Mouse (Mus musculus): ENCODE measurements around the gene Gm43517. TPM values are rescaled to one million over a fixed set of nuclear protein-coding genes. Genes with fewer than 3 reads are reported as not detected.

The Gm43517 gene
- polyA plus RNA-seq, 2 experiments = 0.04 TPM; not detected in 1

DNA sequence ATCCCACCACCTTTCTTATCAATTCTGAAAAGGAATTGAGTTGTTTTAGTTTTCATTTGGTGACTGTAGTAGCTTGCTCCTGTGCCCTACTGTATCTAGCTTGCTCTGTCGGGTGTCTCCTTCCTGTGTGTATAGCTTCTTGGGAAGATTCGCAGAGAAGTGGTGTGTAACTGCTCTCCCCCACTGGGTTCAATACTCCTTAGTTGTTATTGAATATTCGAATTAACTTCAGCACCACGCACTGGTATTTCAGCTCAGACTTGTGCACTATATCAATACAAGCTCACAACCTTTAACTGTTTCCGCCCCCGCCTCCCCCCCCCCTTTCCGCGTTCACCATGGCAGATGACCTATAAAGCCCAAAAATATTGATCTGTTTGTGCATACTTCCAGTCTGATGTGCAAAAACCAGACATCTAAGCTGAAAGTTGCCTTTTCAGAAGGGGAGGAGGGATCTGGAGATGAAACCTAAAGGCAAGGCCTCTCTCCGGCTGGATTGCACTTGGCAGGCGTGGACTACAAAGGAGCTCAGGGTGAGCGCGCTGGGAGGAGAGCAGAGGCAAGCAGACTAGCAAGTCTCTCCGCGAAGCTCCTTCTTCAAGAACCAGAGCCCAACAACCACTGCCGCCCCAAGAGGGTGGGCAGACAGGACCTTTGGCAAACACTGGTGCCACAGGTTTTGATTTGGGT, 7.5 kb upstream of the Gm43517 start:
- Histone ChIP-seq H3K27ac (replicated peaks; ENCODE audit: low read depth, low read length) (no peak overlapping the region), H3K4me3 (replicated peaks; ENCODE audit: low read length) (no peak overlapping the region), H3K27me3 (ENCODE audit: control insufficient read depth, insufficient read depth, low read length) (peaks cover 98% of the 10 kb centered on the region), H3K9ac (ENCODE audit: low read depth, low read length, severe bottlenecking) (no peak overlapping the region), H3K4me2 (replicated peaks; ENCODE audit: low read depth, low read length, severe bottlenecking) (no peak overlapping the region), H3K36me3 (ENCODE audit: control insufficient read depth, insufficient read depth, low read length) (no peaks in the 10 kb centered on the region), H3K4me1 (ENCODE audit: control insufficient read depth, insufficient read depth, low read length) (no peaks in the 10 kb centered on the region), H3K9me3 (ENCODE audit: control insufficient read depth, low read length) (no peaks in the 10 kb centered on the region)
- DNase-seq (ENCODE audit: low spot score) (no peak), ATAC-seq (ENCODE audit: low FRiP score, low read depth) (no peak)
- WGBS = 0% methylated on average over 15 of the region's 15 CpGs
- no peak for TF ChIP-seq POLR2A (IDR thresholded peaks at IDR 0.05; ENCODE audit: borderline replicate concordance, extremely low read depth, insufficient read depth, insufficient read length)

GRCm38 (mm10) chr12:49378920-49379319, 6.1 kb upstream of the Gm43517 start:
- Histone ChIP-seq H3K27ac (replicated peaks; ENCODE audit: low read depth, low read length) (no peak overlapping the region), H3K9me3 (ENCODE audit: control insufficient read depth, low read length) (no peaks in the 10 kb centered on the region), H3K27me3 (ENCODE audit: control insufficient read depth, insufficient read depth, low read length) (peaks cover 98% of the 10 kb centered on the region), H3K4me1 (ENCODE audit: control insufficient read depth, insufficient read depth, low read length) (0 out of 2 replicates have a peak, but pooled peaks cover 3% of the 10 kb centered on the region), H3K36me3 (ENCODE audit: control insufficient read depth, insufficient read depth, low read length) (no peaks in the 10 kb centered on the region), H3K4me2 (replicated peaks; ENCODE audit: low read depth, low read length, severe bottlenecking) (no peak overlapping the region), H3K4me3 (replicated peaks; ENCODE audit: low read length) (no peak overlapping the region), H3K9ac (ENCODE audit: low read depth, low read length, severe bottlenecking) (no peak overlapping the region)
- no peak for TF ChIP-seq POLR2A (IDR thresholded peaks at IDR 0.05; ENCODE audit: borderline replicate concordance, extremely low read depth, insufficient read depth, insufficient read length)
- ATAC-seq (ENCODE audit: low FRiP score, low read depth) (no peak), DNase-seq (ENCODE audit: low spot score) (no peak)
- WGBS = 6% methylated on average over 1 of the region's 1 CpGs

DNA sequence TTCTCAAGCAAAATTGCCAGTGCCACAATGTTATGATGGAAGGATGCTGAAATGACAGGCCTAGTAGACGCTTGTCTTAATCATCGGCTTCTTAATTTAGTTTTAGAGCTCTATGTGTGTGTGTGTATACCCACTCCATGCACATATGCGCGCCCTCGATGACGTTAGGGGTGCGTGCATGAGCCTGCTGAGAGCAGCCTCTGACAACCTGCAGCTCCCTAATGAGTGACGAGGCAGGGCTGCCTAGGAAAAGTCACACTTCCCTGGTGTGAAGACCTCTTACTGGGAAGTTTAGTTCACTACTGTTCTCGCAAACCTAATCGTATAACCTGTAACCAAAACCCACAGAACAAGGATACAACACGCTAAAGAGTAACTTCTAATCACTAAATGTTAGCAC, 5.5 kb upstream of the Gm43517 start:
- Histone ChIP-seq H3K9me3 (ENCODE audit: control insufficient read depth, low read length) (no peaks in the 10 kb centered on the region), H3K9ac (ENCODE audit: low read depth, low read length, severe bottlenecking) (no peak overlapping the region), H3K27ac (replicated peaks; ENCODE audit: low read depth, low read length) (no peak overlapping the region), H3K4me2 (replicated peaks; ENCODE audit: low read depth, low read length, severe bottlenecking) (no peak overlapping the region), H3K27me3 (ENCODE audit: control insufficient read depth, insufficient read depth, low read length) (peaks cover 98% of the 10 kb centered on the region), H3K4me1 (ENCODE audit: control insufficient read depth, insufficient read depth, low read length) (0 out of 2 replicates have a peak, but pooled peaks cover 3% of the 10 kb centered on the region), H3K36me3 (ENCODE audit: control insufficient read depth, insufficient read depth, low read length) (no peaks in the 10 kb centered on the region), H3K4me3 (replicated peaks; ENCODE audit: low read length) (no peak overlapping the region)
- WGBS = 5% methylated on average over 11 of the region's 11 CpGs
- no peak for DNase-seq (ENCODE audit: low spot score)
- TF ChIP-seq POLR2A (IDR thresholded peaks at IDR 0.05; ENCODE audit: borderline replicate concordance, extremely low read depth, insufficient read depth, insufficient read length) = no peak
- ATAC-seq (ENCODE audit: low FRiP score, low read depth) = no peak

DNA sequence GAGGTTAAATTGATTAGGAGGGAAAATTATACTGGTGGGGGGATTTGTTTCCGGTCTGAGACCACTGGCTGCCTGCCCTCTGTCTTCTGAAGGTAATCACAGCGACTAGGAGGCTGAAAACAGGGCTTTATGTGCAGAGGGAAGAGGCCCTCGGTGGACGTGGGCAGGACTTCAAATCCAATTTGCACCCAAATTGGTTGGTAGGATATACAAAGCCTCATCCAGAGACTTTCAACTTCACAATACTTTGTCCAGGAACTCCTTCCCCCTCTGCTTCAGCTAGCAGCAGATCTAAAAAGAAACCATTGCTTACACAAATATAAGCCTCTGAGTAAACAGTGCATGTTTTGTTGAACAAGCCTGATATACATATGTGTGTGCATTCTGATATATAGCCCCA, 4.5 kb upstream of the Gm43517 start:
- Histone ChIP-seq H3K4me1 (ENCODE audit: control insufficient read depth, insufficient read depth, low read length) (0 out of 2 replicates have a peak, but pooled peaks cover 3% of the 10 kb centered on the region), H3K27ac (replicated peaks; ENCODE audit: low read depth, low read length) (no peak overlapping the region), H3K4me3 (replicated peaks; ENCODE audit: low read length) (no peak overlapping the region), H3K27me3 (ENCODE audit: control insufficient read depth, insufficient read depth, low read length) (peaks cover 99% of the 10 kb centered on the region), H3K9me3 (ENCODE audit: control insufficient read depth, low read length) (no peaks in the 10 kb centered on the region), H3K4me2 (replicated peaks; ENCODE audit: low read depth, low read length, severe bottlenecking) (no peak overlapping the region), H3K36me3 (ENCODE audit: control insufficient read depth, insufficient read depth, low read length) (no peaks in the 10 kb centered on the region), H3K9ac (ENCODE audit: low read depth, low read length, severe bottlenecking) (no peak overlapping the region)
- no peak for DNase-seq (ENCODE audit: low spot score)
- no peak for TF ChIP-seq POLR2A (IDR thresholded peaks at IDR 0.05; ENCODE audit: borderline replicate concordance, extremely low read depth, insufficient read depth, insufficient read length)
- WGBS = 0% methylated on average over 4 of the region's 4 CpGs
- ATAC-seq (ENCODE audit: low FRiP score, low read depth) = no peak

GRCm38 (mm10) chr12:49381031-49381525, 3.9 kb upstream of the Gm43517 start:
- WGBS = 5% methylated on average over 4 of the region's 4 CpGs

More at GRCm38 (mm10) chr12:49381031-49381525, 3.9 kb upstream of the Gm43517 start:
- no peak for ATAC-seq (ENCODE audit: low FRiP score, low read depth)
- no peak for DNase-seq (ENCODE audit: low spot score)
- H3K9ac ChIP-seq (ENCODE audit: low read depth, low read length, severe bottlenecking) = no peak overlapping the region
- H3K36me3 ChIP-seq (ENCODE audit: control insufficient read depth, insufficient read depth, low read length) = no peaks in the 10 kb centered on the region
- no peak overlapping the region for H3K4me2 ChIP-seq (replicated peaks; ENCODE audit: low read depth, low read length, severe bottlenecking)
- TF ChIP-seq POLR2A (IDR thresholded peaks at IDR 0.05; ENCODE audit: borderline replicate concordance, extremely low read depth, insufficient read depth, insufficient read length) = no peak
- no peak overlapping the region for H3K27ac ChIP-seq (replicated peaks; ENCODE audit: low read depth, low read length)
- no peak overlapping the region for H3K4me3 ChIP-seq (replicated peaks; ENCODE audit: low read length)
- 0 out of 2 replicates have a peak, but pooled peaks cover 3% of the 10 kb centered on the region for H3K4me1 ChIP-seq (ENCODE audit: control insufficient read depth, insufficient read depth, low read length)
- H3K27me3 ChIP-seq (ENCODE audit: control insufficient read depth, insufficient read depth, low read length) = peaks cover 99% of the 10 kb centered on the region
- H3K9me3 ChIP-seq (ENCODE audit: control insufficient read depth, low read length) = no peaks in the 10 kb centered on the region
